Mouse (Mus musculus) spleen, adult 2 months (tissue): ENCODE results near the gene Ndp. TPM values are rescaled to one million over a fixed set of nuclear protein-coding genes. Genes with fewer than 3 reads are reported as not detected.

ENCODE experiments used
- DNase-seq, 2 experiments: peaks; one replicate each; pipeline versions ENCODE4 v3.0.0 to v3.0.0-alpha.2; 2012 to 2021; ENCODE audit warnings: low spot score in 2 of 2, low read depth in 1 of 2
- H3K27ac ChIP-seq: fragments of 200-500 bp; 2 replicates; pipeline ENCODE4 v1.5.1; 2012; ENCODE audit warnings: low read length, inconsistent platforms; ENCODE audit not compliant: insufficient read depth
- H3K27me3 ChIP-seq: fragments of 200-500 bp; 2 replicates; pipeline ENCODE4 v1.6.1; 2012; ENCODE audit warnings: mild to moderate bottlenecking, moderate library complexity, low read length, inconsistent platforms; ENCODE audit not compliant: control insufficient read depth, insufficient read depth
- H3K36me3 ChIP-seq: fragments of 200-500 bp; 2 replicates; pipeline ENCODE4 v1.6.1; 2012; ENCODE audit warnings: mild to moderate bottlenecking, low read length, inconsistent platforms; ENCODE audit not compliant: control insufficient read depth, insufficient read depth
- H3K4me1 ChIP-seq: fragments of 200-500 bp; 2 replicates; pipeline ENCODE4 v1.6.1; 2011; ENCODE audit warnings: inconsistent platforms; ENCODE audit not compliant: control insufficient read depth, insufficient read depth, insufficient read length
- H3K4me3 ChIP-seq: fragments of 200-500 bp; 2 replicates; pipeline ENCODE4 v1.5.1; 2011; ENCODE audit warnings: mild to moderate bottlenecking, inconsistent platforms; ENCODE audit not compliant: insufficient read depth, insufficient read length; ENCODE audit errors: extremely low read depth
- CTCF ChIP-seq: fragments of 200-500 bp; IDR thresholded peaks from 2 replicates; pipeline ENCODE4 v1.5.1; 2011; ENCODE audit warnings: mild to moderate bottlenecking, inconsistent platforms; ENCODE audit not compliant: insufficient read depth, insufficient read length, insufficient replicate concordance; ENCODE audit errors: extremely low read depth
- POLR2A ChIP-seq: fragments of 200-500 bp; IDR thresholded peaks from 2 replicates; pipeline ENCODE4 v1.6.1; 2011; ENCODE audit warnings: low read depth, low read length, inconsistent platforms
- WGBS: fragments of 180-500 bp; shearing (Covaris S2); methylation state at CpG from one replicate; pipeline ENCODE4 v1.1.7; 2018; 5-methylcytosine and 5-hydroxymethylcytosine counted together
- polyA plus RNA-seq: library from polyadenylated mRNA; depleted of rRNA; stranded (reverse); fragments of >200 nt; gene quantifications from 2 replicates; pipeline ENCODE4 v1.2.3, GENCODE M21; 2012; rRNA removed

Ndp gene
- not detected in 2 replicates for polyA plus RNA-seq

GRCm38 (mm10) chrX:16911241-16911873 lies at the start of gene Ndp:
Gene Ndp (minus strand): TSS chrX:16911774.
- WGBS: 31% methylated on average over 13 of the region's 13 CpGs

DNA sequence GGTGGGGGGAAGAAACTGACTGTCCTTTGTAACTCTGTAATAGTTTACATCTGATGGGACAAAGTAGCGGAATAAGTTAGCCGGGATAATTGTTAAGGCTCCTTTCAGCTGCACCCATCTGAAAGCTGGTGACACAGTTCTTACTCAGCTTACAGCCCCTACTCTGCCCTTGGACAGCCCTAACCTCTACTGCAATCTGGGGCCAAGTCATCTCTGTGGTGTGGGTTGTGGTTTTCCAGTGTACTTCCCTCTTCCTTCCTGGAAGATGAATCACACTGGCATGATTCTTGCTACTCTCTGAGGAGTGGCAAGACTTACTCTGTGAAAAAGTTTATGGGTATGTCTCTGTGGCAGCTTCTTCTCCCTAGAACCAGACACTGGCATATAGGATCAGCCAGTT lies 43.2 kb upstream of the Ndp start:
- DNase-seq: no peak
- no peak overlapping the region for H3K4me3 ChIP-seq
- TF ChIP-seq POLR2A (no peak), CTCF (no peak)
- no peaks in the 10 kb centered on the region for H3K4me1 ChIP-seq
- WGBS: 87% methylated on average over 2 of the region's 2 CpGs
- no peaks in the 10 kb centered on the region for H3K36me3 ChIP-seq
- no peak overlapping the region for H3K27ac ChIP-seq
- no peaks in the 10 kb centered on the region for H3K27me3 ChIP-seq

More at GRCm38 (mm10) chrX:16911241-16911873, at the start of gene Ndp:
- no peaks in the 10 kb centered on the region for H3K4me1 ChIP-seq
- H3K27ac ChIP-seq: no peak within 1 kb of the TSS
- TF ChIP-seq POLR2A: no peak
- no peak for TF ChIP-seq CTCF
- DNase-seq: no peak
- H3K36me3 ChIP-seq: no peaks in the 10 kb centered on the region
- no peak within 1 kb of the TSS for H3K4me3 ChIP-seq
- no peaks in the 10 kb centered on the region for H3K27me3 ChIP-seq

DNA sequence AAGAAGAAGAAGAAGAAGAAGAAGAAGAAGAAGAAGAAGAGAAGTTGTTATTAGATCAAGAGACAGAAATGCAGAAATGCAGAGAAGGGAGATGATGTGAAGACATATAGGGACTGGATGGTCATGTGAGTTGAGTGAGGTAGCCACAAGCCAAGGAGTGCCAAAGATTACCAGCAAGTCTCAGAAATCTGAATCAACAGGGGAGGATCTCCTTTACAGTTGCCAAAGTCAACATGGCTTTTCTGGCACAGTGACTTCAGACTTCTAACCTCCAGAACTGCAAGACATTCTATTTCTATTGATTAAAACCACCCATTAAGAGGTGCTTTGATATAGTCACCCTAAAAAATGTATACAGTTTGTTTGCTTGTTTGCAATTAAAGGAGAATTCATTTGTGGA lies 6.4 kb upstream of the Ndp start:
- H3K4me3 ChIP-seq: no peak overlapping the region
- DNase-seq: no peak
- H3K36me3 ChIP-seq: no peaks in the 10 kb centered on the region
- no peaks in the 10 kb centered on the region for H3K27me3 ChIP-seq
- H3K27ac ChIP-seq: no peak overlapping the region
- no peak for TF ChIP-seq POLR2A
- no peak for TF ChIP-seq CTCF
- H3K4me1 ChIP-seq: no peaks in the 10 kb centered on the region

GRCm38 (mm10) chrX:16913118-16913517 lies 1.5 kb upstream of the Ndp start:
- no peaks in the 10 kb centered on the region for H3K36me3 ChIP-seq
- no peak overlapping the region for H3K27ac ChIP-seq
- no peaks in the 10 kb centered on the region for H3K27me3 ChIP-seq
- H3K4me1 ChIP-seq: no peaks in the 10 kb centered on the region
- WGBS: 86% methylated on average over 1 of the region's 1 CpGs
- TF ChIP-seq CTCF (no peak), POLR2A (no peak)
- no peak overlapping the region for H3K4me3 ChIP-seq
- no peak for DNase-seq

DNA sequence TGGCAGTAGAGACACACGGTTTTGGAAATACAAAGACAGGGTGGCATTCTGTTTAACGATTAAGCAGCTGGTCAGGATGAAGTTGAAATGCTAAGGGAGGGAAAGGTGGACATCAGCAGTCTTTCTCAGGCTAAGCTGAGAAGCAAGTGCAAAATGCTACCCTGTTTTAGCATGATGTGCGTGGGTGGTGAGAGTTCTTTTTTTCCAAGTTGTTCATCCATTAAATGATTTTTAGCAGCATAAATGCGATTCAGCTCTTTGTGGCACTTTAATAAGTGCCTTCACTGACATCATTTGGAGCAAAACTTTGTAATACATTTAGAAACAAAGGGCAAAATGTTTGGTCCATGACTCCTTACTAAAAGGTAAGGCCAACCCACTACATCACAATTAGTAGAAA lies 337 bp upstream of the Ndp start:
- no peaks in the 10 kb centered on the region for H3K27me3 ChIP-seq
- TF ChIP-seq CTCF (no peak), POLR2A (no peak)
- DNase-seq: no peak
- 55% methylated on average over 4 of the region's 4 CpGs for WGBS
- no peak overlapping the region for H3K27ac ChIP-seq
- no peak overlapping the region for H3K4me3 ChIP-seq
- H3K36me3 ChIP-seq: no peaks in the 10 kb centered on the region
- no peaks in the 10 kb centered on the region for H3K4me1 ChIP-seq

- Histone ChIP-seq H3K4me3 (no peak overlapping the region), H3K27me3 (no peaks in the 10 kb centered on the region), H3K4me1 (no peaks in the 10 kb centered on the region), H3K27ac (no peak overlapping the region), H3K36me3 (no peaks in the 10 kb centered on the region)
- no peak for TF ChIP-seq CTCF
- TF ChIP-seq POLR2A: no peak
- 40% methylated on average over 18 of the region's 18 CpGs for WGBS
- no peak for DNase-seq
Observed at GRCm38 (mm10) chrX:16910211-16911095, 1.1 kb downstream of the Ndp start.

GRCm38 (mm10) chrX:16908652-16909051 lies 2.9 kb downstream of the Ndp start:
- no peak overlapping the region for H3K4me3 ChIP-seq
- TF ChIP-seq CTCF: no peak
- no peak for TF ChIP-seq POLR2A
- DNase-seq: no peak
- H3K36me3 ChIP-seq: no peaks in the 10 kb centered on the region
- no peaks in the 10 kb centered on the region for H3K4me1 ChIP-seq
- WGBS: 81% methylated on average over 2 of the region's 2 CpGs
- no peaks in the 10 kb centered on the region for H3K27me3 ChIP-seq
- no peak overlapping the region for H3K27ac ChIP-seq
